Mouse (Mus musculus) heart, adult 10 weeks (tissue): ENCODE measurements around the gene Rnase2a. TPM values are rescaled to one million over a fixed set of nuclear protein-coding genes. Genes with fewer than 3 reads are reported as not detected.

ENCODE experiments used
- polyA plus RNA-seq: library from polyadenylated mRNA; stranded (reverse); fragments of 350-450 nt; fragmentation: Illumina TruSeq; extraction: RNeasy Lipid Tissue Mini Kit (QIAGEN cat#74804); gene quantifications from one replicate; pipeline ENCODE4 v1.2.3, GENCODE M21; 2014; ENCODE audit warnings: low read depth, low replicate concordance

The Rnase2a gene
- polyA plus RNA-seq: not detected

GRCm38 (mm10) chr14:51256041-51256440 is at the start of gene Rnase2a:
Gene Rnase2a (minus strand): TSS chr14:51256112.

Other genes starting within 250 kb of the Rnase2a start
- gene Rnase10, start 248.4 kb downstream of the Rnase2a start, polyA plus RNA-seq: 0.73 TPM
- gene Rnase9, start 214.2 kb downstream of the Rnase2a start, polyA plus RNA-seq: not detected
- not detected for gene Rnase11, start 205.9 kb downstream of the Rnase2a start, polyA plus RNA-seq
- gene Rnase12, start 198.5 kb downstream of the Rnase2a start, polyA plus RNA-seq: not detected
- not detected for gene Olfr750, start 181.7 kb downstream of the Rnase2a start, polyA plus RNA-seq
- 92.6 TPM for gene Rnase4, start 165.0 kb downstream of the Rnase2a start, polyA plus RNA-seq
- 10.6 TPM for gene Ang, start 165.0 kb downstream of the Rnase2a start, polyA plus RNA-seq
- gene Eddm3b, start 141.7 kb downstream of the Rnase2a start, polyA plus RNA-seq: not detected
- gene Rnase6, start 132.2 kb downstream of the Rnase2a start, polyA plus RNA-seq: not detected
- 0.84 TPM for gene Rnase1, start 109.3 kb downstream of the Rnase2a start, polyA plus RNA-seq
- not detected for gene Rnase2b, start 93.9 kb downstream of the Rnase2a start, polyA plus RNA-seq
- gene Ang2, start 57.0 kb downstream of the Rnase2a start, polyA plus RNA-seq: not detected
- gene Ear14, start 52.7 kb downstream of the Rnase2a start, polyA plus RNA-seq: not detected
- not detected for gene Gm7247, start 105.6 kb upstream of the Rnase2a start, polyA plus RNA-seq
- not detected for gene Vmn2r88, start 154.7 kb upstream of the Rnase2a start, polyA plus RNA-seq
- not detected for gene Vmn2r89, start 195.7 kb upstream of the Rnase2a start, polyA plus RNA-seq